Mouse (Mus musculus): ENCODE results near the gene Npl. TPM values are rescaled to one million over a fixed set of nuclear protein-coding genes. Genes with fewer than 3 reads are reported as not detected.
"Not testable (repeated sequence)": the region's sequence is repeated elsewhere in the genome, so short reads cannot be mapped to it uniquely, and the experiment has no call there.

Npl gene
- total RNA-seq, 2 experiments from 2014 or later = 6.0 to 6.4 TPM

DNA sequence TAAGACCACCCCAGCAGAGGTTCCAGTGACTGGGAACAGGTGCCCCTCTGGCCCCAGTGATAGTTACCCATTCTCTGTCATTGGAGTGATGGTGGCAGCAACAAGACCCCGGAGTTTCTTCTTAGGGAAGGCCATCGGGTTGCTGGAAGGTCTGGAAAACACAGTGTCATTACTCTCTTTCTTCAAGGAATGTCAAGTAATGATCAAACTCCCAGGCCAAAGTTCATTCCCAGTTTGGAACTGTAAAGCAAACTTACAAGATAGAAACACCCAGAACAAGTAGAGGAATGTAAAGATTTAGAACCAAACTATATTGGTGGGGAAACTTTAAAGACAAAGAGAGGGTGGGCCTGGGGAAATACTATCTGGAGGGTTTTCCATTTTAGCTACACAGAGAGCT lies 4.6 kb downstream of the Npl start:
- no peak for DNase-seq (ENCODE audit: low spot score in 2 of 2)

GRCm38 (mm10) chr1:153542726-153543320 lies 7.0 kb downstream of the Npl start:
- DNase-seq (ENCODE audit: low spot score in 2 of 2) = no peak

DNA sequence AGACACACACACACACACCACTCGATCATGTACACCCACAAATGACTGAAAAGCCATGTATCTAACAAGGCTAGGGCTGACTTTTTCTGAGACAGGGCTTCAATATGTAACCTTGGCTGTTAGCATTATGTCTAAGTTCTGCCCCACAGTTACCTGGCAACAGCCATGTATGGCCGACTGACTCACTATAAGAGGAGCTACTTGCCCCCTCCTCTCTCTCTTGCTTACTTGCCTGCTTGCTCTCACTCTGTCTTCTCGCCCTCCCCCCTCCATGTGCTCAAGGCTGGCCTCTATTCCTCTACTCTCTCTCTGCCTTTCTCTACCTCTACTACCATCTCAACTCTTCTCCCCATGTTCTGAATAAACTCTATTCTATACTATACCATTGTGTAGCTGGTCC lies 9.1 kb downstream of the Npl start:
- no peak for DNase-seq (ENCODE audit: low spot score in 2 of 2)

DNA sequence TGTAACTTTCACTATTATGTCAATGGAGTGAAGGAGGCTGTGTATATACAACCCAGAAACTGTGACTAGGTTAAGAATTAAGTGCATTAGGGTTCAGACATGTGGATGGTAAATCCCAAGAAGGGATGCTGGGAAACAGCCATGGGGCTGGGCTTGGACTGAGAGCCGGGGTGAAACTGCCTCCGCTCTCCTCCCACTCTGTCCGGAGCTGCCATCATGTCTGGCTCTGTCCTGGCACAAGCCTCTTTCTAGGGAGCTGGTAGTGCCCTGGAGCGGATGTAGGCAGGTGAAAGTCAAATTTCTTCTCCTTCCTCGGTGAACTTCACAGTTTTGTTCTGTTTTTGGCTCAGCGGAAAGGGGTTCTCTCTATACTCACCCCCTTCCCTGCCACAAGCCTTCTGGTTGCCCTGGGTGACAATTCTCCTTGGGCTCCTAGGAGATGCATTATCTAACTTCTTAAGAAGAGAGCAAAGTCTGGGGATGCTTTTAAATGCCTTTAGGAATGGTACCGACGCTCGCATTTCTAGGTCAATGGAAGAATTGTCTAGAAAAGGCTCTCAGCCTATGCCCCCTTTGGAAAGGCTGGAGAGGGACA lies 10.0 kb downstream of the Npl start:
- no peak for DNase-seq (ENCODE audit: low spot score in 2 of 2)

DNA sequence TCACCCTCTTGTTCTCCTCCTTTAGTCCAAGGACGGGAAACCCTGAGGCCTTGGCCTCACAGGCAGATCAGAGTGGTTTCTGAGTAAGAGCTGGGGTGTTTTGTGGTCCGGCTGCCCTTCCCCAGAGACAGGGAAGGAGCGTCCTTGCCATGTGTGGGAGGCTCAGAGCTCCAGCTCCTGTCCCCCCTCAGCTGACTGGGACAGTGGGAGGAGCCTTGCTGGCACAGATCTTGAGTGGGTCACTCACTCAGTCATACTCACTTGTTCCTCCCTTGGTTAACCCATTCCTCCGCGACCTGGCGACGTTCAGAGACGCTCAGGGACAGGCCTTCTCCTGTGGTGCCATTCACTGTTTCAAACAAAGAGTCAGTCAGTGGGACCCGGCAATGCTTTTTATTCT lies 14.2 kb downstream of the Npl start:
- DNase-seq (ENCODE audit: low spot score in 2 of 2) = peak in 1 of 2 experiments; percentile 30

- DNase-seq (ENCODE audit: low spot score in 2 of 2) = not testable (repeated sequence)
These were observed 16.9 kb downstream of the Npl start for GRCm38 (mm10) chr1:153532896-153533295.

GRCm38 (mm10) chr1:153532234-153532841 lies 17.5 kb downstream of the Npl start:
- no peak for DNase-seq (ENCODE audit: low spot score in 2 of 2)

DNA sequence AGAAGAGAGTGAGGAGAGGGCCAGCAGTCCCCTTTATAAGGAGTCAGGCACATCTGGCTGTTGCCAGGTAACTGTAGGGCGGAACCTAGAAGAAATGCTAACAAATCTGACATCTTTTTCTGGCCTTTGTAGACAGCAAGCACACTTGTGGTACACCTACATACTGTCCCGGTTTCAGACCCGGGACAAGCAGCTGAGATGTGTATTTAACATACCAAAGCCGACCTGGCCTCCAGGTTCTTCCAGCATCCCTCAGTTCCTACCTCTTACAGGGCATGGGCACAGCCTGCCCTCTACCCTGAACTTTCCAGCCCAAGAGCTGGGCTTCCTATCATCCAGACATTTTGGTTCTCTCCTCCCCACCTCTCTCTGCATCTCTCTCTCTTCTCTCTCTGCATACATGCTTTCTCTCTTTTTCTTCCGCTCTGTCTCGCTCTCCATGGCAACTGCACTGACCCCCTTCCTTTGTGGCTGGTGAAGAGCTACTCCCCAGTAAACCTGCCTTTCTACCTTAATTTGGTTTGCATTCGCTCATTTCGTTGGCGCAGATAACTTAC lies 18.1 kb downstream of the Npl start:
- no peak for DNase-seq (ENCODE audit: low spot score in 2 of 2)

- no peak for DNase-seq (ENCODE audit: low spot score in 2 of 2)
These were observed 27.7 kb downstream of the Npl start for GRCm38 (mm10) chr1:153522116-153522515.

GRCm38 (mm10) chr1:153515368-153515767 lies 34.5 kb downstream of the Npl start:
- no peak for DNase-seq (ENCODE audit: low spot score in 2 of 2)

DNA sequence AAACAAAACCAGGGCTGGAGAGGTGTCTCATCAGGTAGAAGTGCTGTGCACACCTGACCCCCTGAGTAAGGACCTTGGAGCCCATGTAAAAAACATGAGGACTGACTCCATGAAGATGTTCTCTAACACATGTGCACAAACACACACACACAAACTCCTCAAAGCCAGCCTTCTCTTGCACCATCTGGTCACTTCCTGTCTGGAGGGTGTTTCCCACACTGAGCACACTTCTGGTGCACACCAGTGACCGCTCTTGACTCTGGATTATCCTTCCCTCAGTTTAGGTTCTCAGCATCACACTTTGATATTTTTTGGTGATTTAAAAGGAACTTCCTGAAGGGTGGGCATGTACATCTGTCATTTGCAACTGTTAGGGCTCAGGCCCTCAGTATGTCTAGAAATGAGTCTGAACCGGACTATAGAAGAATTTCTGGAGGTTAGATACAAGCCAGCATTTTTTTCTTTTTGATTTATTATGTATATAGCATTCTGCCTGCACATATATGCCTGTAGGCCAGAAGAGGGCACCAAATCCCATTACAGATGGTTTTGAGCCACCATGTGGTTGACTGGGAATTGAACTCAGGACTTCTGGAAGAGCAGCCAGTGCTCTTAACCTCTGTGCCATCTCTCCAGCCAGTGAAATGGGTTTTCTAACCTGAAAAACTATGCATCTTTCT lies 39.4 kb downstream of the Npl start:
- DNase-seq (ENCODE audit: low spot score in 2 of 2) = no peak

DNA sequence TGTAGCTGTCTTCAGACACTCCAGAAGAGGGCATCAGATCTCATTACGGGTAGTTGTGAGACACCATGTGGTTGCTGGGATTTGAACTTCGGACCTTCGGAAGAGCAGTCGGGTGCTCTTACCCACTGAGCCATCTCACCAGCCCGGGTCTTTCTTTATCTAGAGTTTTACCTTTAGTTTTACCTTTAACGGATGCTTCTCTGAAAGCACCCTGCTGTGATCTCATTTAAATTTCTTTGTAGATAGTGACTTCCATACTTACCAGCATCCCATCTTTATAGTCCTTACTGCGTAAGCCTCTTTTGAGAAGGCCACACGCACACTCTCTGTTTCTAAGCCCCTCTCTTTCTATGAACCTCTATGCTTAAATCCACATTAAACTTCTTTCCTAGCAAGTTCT lies 40.3 kb downstream of the Npl start:
- not testable (repeated sequence) for DNase-seq (ENCODE audit: low spot score in 2 of 2)

DNA sequence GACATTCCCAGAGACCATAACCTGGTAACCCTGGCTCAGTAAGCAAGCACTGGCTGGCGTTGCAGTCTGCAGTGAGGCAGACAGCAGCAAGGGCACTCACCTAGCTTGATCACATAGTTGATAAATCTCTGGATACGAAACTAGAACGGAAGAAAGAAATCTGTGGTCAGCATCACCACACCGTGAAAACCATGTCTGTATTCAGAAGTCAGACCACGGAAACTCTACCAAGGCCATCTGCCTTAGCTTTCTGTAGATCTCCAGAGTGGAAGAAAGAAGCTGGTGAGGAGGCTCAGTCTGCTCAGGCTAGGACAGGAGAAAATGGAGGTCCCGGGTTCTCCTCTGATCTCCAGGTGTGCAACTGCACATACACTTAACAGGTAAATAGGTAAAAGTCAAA lies 40.8 kb downstream of the Npl start:
- DNase-seq (ENCODE audit: low spot score in 2 of 2) = no peak

- peak; percentile 32 to 72 for DNase-seq (ENCODE audit: low spot score in 2 of 2)
These were observed 43.6 kb downstream of the Npl start for GRCm38 (mm10) chr1:153506266-153506665.

- DNase-seq (ENCODE audit: low spot score in 2 of 2) = no peak
These were observed 48.1 kb downstream of the Npl start for GRCm38 (mm10) chr1:153501644-153502321.

GRCm38 (mm10) chr1:153500030-153500429 lies 49.8 kb downstream of the Npl start:
- DNase-seq (ENCODE audit: low spot score in 2 of 2) = no peak

- no peak for DNase-seq (ENCODE audit: low spot score in 2 of 2)
These were observed 53.8 kb downstream of the Npl start for GRCm38 (mm10) chr1:153496030-153496429.

- no peak for DNase-seq (ENCODE audit: low spot score in 2 of 2)
These were observed 55.9 kb downstream of the Npl start for GRCm38 (mm10) chr1:153493931-153494330.

GRCm38 (mm10) chr1:153493338-153493737 lies 56.5 kb downstream of the Npl start:
- no peak for DNase-seq (ENCODE audit: low spot score in 2 of 2)

GRCm38 (mm10) chr1:153491822-153492221 lies 58.0 kb downstream of the Npl start:
- DNase-seq (ENCODE audit: low spot score in 2 of 2) = peak in 1 of 2 experiments; percentile 21

- no peak for DNase-seq (ENCODE audit: low spot score in 2 of 2)
These were observed 58.5 kb downstream of the Npl start for GRCm38 (mm10) chr1:153491345-153491744.

All from layer of hippocampus, postnatal 14 days (tissue).